Mouse (Mus musculus) lung, postnatal 0 days (tissue): Measurements from ENCODE around the gene Gm20894. TPM values are rescaled to one million over a fixed set of nuclear protein-coding genes. Genes with fewer than 3 reads are reported as not detected.
"Not testable (repeated sequence)": the region's sequence is repeated elsewhere in the genome, so short reads cannot be mapped to it uniquely, and the experiment has no call there.

Experiments used
- ATAC-seq: fragments of 200-750 bp; cut with Nextera tagmentation; 2 replicates; pipeline ENCODE4 v1.8.0; 2017; ENCODE audit warnings: moderate library complexity
- DNase-seq: peaks from one replicate; pipeline ENCODE4 v3.0.0-alpha.2; 2016; ENCODE audit warnings: low spot score
- H3K27ac ChIP-seq: fragments of 300-500 bp; sonication (generic); 2 replicates; pipeline ENCODE4 v1.5.1; 2014; ENCODE audit warnings: antibody characterized with exemption, mild to moderate bottlenecking, low read length, mixed read lengths
- H3K27me3 ChIP-seq: fragments of 300-500 bp; sonication (generic); replicated peaks from 2 replicates; pipeline ENCODE4 v1.6.1; 2014; ENCODE audit warnings: low read length, mixed read lengths; ENCODE audit not compliant: insufficient read depth
- H3K36me3 ChIP-seq: fragments of 300-500 bp; sonication (generic); 2 replicates; pipeline ENCODE4 v1.6.1; 2014; ENCODE audit warnings: low read length, mixed read lengths; ENCODE audit not compliant: insufficient read depth
- H3K4me1 ChIP-seq: fragments of 300-500 bp; sonication (generic); 2 replicates; pipeline ENCODE4 v1.6.1; 2014; ENCODE audit warnings: antibody characterized with exemption, low read depth, low read length, mixed read lengths; ENCODE audit not compliant: insufficient read depth
- H3K4me2 ChIP-seq: fragments of 300-500 bp; sonication (generic); replicated peaks from 2 replicates; pipeline ENCODE4 v1.6.1; 2014; ENCODE audit warnings: low read depth, mild to moderate bottlenecking, low read length, moderate library complexity, mixed read lengths
- H3K4me3 ChIP-seq: fragments of 300-500 bp; sonication (generic); 2 replicates; pipeline ENCODE4 v1.5.1; 2014; ENCODE audit warnings: low read depth, low read length
- H3K9ac ChIP-seq: fragments of 300-500 bp; sonication (generic); replicated peaks from 2 replicates; pipeline ENCODE4 v1.6.1; 2014; ENCODE audit warnings: low read depth, mild to moderate bottlenecking
- H3K9me3 ChIP-seq: fragments of 300-500 bp; sonication (generic); 2 replicates; pipeline ENCODE4 v1.6.1; 2016; ENCODE audit warnings: low read length, mixed read lengths
- WGBS: fragments of 180-500 bp; shearing (Covaris S2); extraction: QIAGEN DNeasy Blood & Tissue Kit; methylation state at CpG from one replicate; pipeline ENCODE4 v1.1.7; 2014; 5-methylcytosine and 5-hydroxymethylcytosine counted together
- polyA plus RNA-seq: library from polyadenylated mRNA; unstranded; fragments of >200 nt; fragmentation: Nextera tagmentation; extraction: Ambion mirVana; gene quantifications from 2 replicates; pipeline ENCODE4 v1.2.1, GENCODE M21; 2015

Gene Gm20894
- not detected in 2 replicates for polyA plus RNA-seq

GRCm38 (mm10) chrY:28271412-28271811 lies at the start of gene Gm20894:
TSS of gene Gm20894 (minus strand) at chrY:28271512.
- not testable (repeated sequence) for H3K27ac ChIP-seq, H3K9ac ChIP-seq, H3K36me3 ChIP-seq, ATAC-seq, H3K27me3 ChIP-seq, H3K4me3 ChIP-seq, H3K9me3 ChIP-seq, DNase-seq, H3K4me1 ChIP-seq, H3K4me2 ChIP-seq
- WGBS: no CpG with 5 or more reads among the region's 5 CpGs
